Mouse (Mus musculus) intestine, embryonic 15.5 days (tissue): ENCODE measurements around the gene Rhbdf2. TPM values are rescaled to one million over a fixed set of nuclear protein-coding genes. Genes with fewer than 3 reads are reported as not detected.
"Not testable (repeated sequence)": the region's sequence is repeated elsewhere in the genome, so short reads cannot be mapped to it uniquely, and the experiment has no call there.

Experiments used
- ATAC-seq: fragments of 200-750 bp; cut with Nextera tagmentation; 2 replicates; pipeline ENCODE4 v1.8.0; 2017; ENCODE audit warnings: moderate TSS enrichment, moderate library complexity
- H3K27ac ChIP-seq: fragments of 300-500 bp; sonication (generic); 2 replicates; pipeline ENCODE4 v1.5.1; 2015; ENCODE audit warnings: mild to moderate bottlenecking, inconsistent platforms
- H3K27me3 ChIP-seq: fragments of 300-500 bp; sonication (generic); replicated peaks from 2 replicates; pipeline ENCODE4 v1.6.1; 2015; ENCODE audit warnings: inconsistent platforms
- H3K36me3 ChIP-seq: fragments of 300-500 bp; sonication (generic); 2 replicates; pipeline ENCODE4 v1.6.1; 2015; ENCODE audit warnings: inconsistent platforms
- H3K4me1 ChIP-seq: fragments of 300-500 bp; sonication (generic); replicated peaks from 2 replicates; pipeline ENCODE4 v1.6.1; 2015; ENCODE audit warnings: inconsistent platforms
- H3K4me2 ChIP-seq: fragments of 300-500 bp; sonication (generic); replicated peaks from 2 replicates; pipeline ENCODE4 v1.6.1; 2015; ENCODE audit warnings: mild to moderate bottlenecking, inconsistent platforms
- H3K4me3 ChIP-seq: fragments of 300-500 bp; sonication (generic); replicated peaks from 2 replicates; pipeline ENCODE4 v1.5.1; 2015; ENCODE audit warnings: inconsistent platforms
- H3K9ac ChIP-seq: fragments of 300-500 bp; sonication (generic); 2 replicates; pipeline ENCODE4 v1.6.1; 2015; ENCODE audit warnings: inconsistent platforms
- H3K9me3 ChIP-seq: fragments of 300-500 bp; sonication (generic); 2 replicates; pipeline ENCODE4 v1.6.1; 2016; ENCODE audit warnings: inconsistent platforms
- WGBS: fragments of 180-500 bp; shearing (Covaris S2); methylation state at CpG from one replicate; pipeline ENCODE4 v1.1.7; 2015; 5-methylcytosine and 5-hydroxymethylcytosine counted together
- polyA plus RNA-seq: library from polyadenylated mRNA; unstranded; fragments of >200 nt; fragmentation: Nextera tagmentation; extraction: Ambion mirVana; gene quantifications from 2 replicates; pipeline ENCODE4 v1.2.1, GENCODE M21; 2015

Gene Rhbdf2
- polyA plus RNA-seq, 1 experiment from 2014 or later, result 8.4 TPM

DNA sequence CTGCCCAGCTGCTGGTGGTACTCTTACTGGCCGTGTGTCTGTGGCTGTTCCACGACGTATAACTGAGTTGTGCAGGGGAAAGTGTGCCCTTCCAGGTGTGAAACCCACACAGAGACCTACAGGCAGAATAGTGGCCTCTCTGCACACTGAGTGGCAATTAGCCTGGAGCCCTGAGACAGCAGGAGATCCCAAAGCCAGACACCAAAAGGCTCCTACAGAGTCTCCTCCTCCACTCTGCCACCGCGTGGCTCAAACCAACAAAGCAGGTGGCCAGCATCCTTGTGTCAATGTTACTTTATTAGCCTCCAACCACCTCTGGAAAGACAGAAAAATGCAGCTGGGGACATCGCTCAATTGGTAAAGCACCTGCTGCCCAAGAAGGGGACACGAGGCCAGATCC lies 42.0 kb upstream of the Rhbdf2 start:
- Histone ChIP-seq H3K36me3 (0 out of 2 replicates have a peak, but pooled peaks cover 4% of the 10 kb centered on the region), H3K27me3 (no peaks in the 10 kb centered on the region), H3K27ac (no peak overlapping the region), H3K4me1 (peaks cover 14% of the 10 kb centered on the region), H3K4me2 (no peak overlapping the region), H3K9ac (no peak overlapping the region), H3K9me3 (no peaks in the 10 kb centered on the region), H3K4me3 (no peak overlapping the region)
- no peak for ATAC-seq
- 42% methylated on average over 7 of the region's 7 CpGs for WGBS

DNA sequence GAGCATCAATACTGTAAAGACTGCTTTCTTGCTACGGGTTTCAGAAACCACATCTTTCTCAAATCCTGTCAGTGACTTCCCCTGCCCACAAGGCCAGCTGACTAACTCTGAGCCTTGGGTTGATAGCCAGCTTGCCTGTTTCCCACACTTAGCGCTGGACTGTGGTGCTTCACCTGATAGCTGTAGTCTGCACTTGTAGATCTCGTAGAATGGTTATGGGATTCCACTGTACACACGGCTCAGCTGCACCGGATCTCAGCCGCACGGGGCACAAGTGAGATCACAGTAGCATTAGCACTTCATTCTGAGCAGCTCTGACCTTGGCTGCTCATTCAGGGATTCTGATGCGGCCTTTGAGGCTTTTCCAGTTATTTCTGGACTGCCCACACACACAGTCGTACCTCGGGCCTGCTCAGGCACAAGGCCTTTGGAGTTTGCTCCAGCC lies 41.6 kb upstream of the Rhbdf2 start:
- no peak for ATAC-seq
- Histone ChIP-seq H3K4me1 (peaks cover 13% of the 10 kb centered on the region), H3K9me3 (no peaks in the 10 kb centered on the region), H3K9ac (no peak overlapping the region), H3K4me2 (no peak overlapping the region), H3K27ac (no peak overlapping the region), H3K36me3 (0 out of 2 replicates have a peak, but pooled peaks cover 4% of the 10 kb centered on the region), H3K27me3 (no peaks in the 10 kb centered on the region), H3K4me3 (no peak overlapping the region)
- 76% methylated on average over 10 of the region's 10 CpGs for WGBS

GRCm38 (mm10) chr11:116667930-116668329 lies 41.1 kb upstream of the Rhbdf2 start:
- ATAC-seq, result no peak
- Histone ChIP-seq H3K4me3 (no peak overlapping the region), H3K9me3 (no peaks in the 10 kb centered on the region), H3K4me1 (peaks cover 12% of the 10 kb centered on the region), H3K36me3 (0 out of 2 replicates have a peak, but pooled peaks cover under 1% of the 10 kb centered on the region), H3K9ac (no peak overlapping the region), H3K4me2 (no peak overlapping the region), H3K27me3 (no peaks in the 10 kb centered on the region), H3K27ac (no peak overlapping the region)
- WGBS, result 72% methylated on average over 8 of the region's 8 CpGs

- not testable (repeated sequence) for H3K9me3 ChIP-seq, H3K27me3 ChIP-seq, H3K27ac ChIP-seq, H3K4me2 ChIP-seq, H3K4me3 ChIP-seq, H3K9ac ChIP-seq, H3K36me3 ChIP-seq, ATAC-seq
- WGBS, result 81% methylated on average over 5 of the region's 5 CpGs
- H3K4me1 ChIP-seq, result peaks cover 14% of the 10 kb centered on the region; the same call in 1 of the 2 replicates
Observed at GRCm38 (mm10) chr11:116667012-116667411, 40.2 kb upstream of the Rhbdf2 start.

GRCm38 (mm10) chr11:116666566-116666965 lies 39.7 kb upstream of the Rhbdf2 start:
- whole genome bisulfite sequencing, result 73% methylated on average over 9 of the region's 9 CpGs
- Histone ChIP-seq H3K4me2 (no peak overlapping the region), H3K9me3 (no peaks in the 10 kb centered on the region), H3K9ac (no peak overlapping the region), H3K4me3 (no peak overlapping the region), H3K27me3 (peaks cover 6% of the 10 kb centered on the region; the same call in 1 of the 2 replicates), H3K27ac (no peak overlapping the region), H3K4me1 (peaks cover 19% of the 10 kb centered on the region; the same call in 1 of the 2 replicates), H3K36me3 (no peaks in the 10 kb centered on the region)
- no peak for ATAC-seq

- no peaks in the 10 kb centered on the region for H3K9me3 ChIP-seq
- no peak overlapping the region for H3K27ac ChIP-seq
- H3K4me2 ChIP-seq, result no peak overlapping the region
- H3K27me3 ChIP-seq, result peaks cover 6% of the 10 kb centered on the region; the same call in 1 of the 2 replicates
- H3K4me3 ChIP-seq, result no peak overlapping the region
- H3K9ac ChIP-seq, result no peak overlapping the region
- H3K36me3 ChIP-seq, result no peaks in the 10 kb centered on the region
- 54% methylated on average over 10 of the region's 10 CpGs for WGBS
- ATAC-seq, result no peak
- H3K4me1 ChIP-seq, result peaks cover 30% of the 10 kb centered on the region
Observed at GRCm38 (mm10) chr11:116665289-116665688, 38.5 kb upstream of the Rhbdf2 start.

DNA sequence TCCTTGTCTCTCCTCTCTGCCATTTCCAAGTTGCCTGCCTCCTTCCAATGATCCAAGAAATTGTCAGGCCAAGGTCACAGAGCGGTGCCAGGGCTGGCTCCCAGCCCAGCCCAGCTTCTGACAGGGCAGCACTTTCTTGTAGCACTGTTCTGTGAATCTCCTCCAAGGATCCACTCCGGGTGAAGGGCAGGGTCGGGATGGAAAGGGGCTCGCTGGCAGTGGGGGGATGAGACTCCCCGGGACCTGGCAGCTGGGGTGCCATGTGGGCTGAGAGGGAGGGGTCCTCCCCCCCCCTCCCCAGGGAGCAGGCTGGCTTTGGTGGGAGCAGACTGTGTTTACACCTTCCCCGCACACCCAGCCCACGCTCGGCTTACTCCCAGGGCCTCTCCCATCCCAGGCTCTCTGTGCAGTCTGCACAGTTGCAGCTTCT lies 35.1 kb upstream of the Rhbdf2 start:
- ATAC-seq, result no peak
- Histone ChIP-seq H3K27ac (no peak overlapping the region), H3K36me3 (no peaks in the 10 kb centered on the region), H3K9ac (0 out of 2 replicates have a peak overlapping the region, but pooled peaks have one; percentile 13), H3K4me3 (no peak overlapping the region), H3K4me2 (no peak overlapping the region), H3K4me1 (peaks cover 36% of the 10 kb centered on the region), H3K9me3 (no peaks in the 10 kb centered on the region), H3K27me3 (peaks cover 6% of the 10 kb centered on the region; the same call in 1 of the 2 replicates)
- 58% methylated on average over 8 of the region's 8 CpGs for WGBS

- H3K27ac ChIP-seq, result peak overlapping the region; percentile 44; the same call in 1 of the 2 replicates
- H3K27me3 ChIP-seq, result peaks cover 6% of the 10 kb centered on the region; the same call in 1 of the 2 replicates
- peaks cover 36% of the 10 kb centered on the region for H3K4me1 ChIP-seq
- no peaks in the 10 kb centered on the region for H3K36me3 ChIP-seq
- H3K9me3 ChIP-seq, result no peaks in the 10 kb centered on the region
- H3K9ac ChIP-seq, result no peak overlapping the region
- H3K4me2 ChIP-seq, result 0 out of 2 replicates have a peak overlapping the region, but pooled peaks have one; percentile 5
- H3K4me3 ChIP-seq, result no peak overlapping the region
- 24% methylated on average over 13 of the region's 13 CpGs for WGBS
- no peak for ATAC-seq
Observed at GRCm38 (mm10) chr11:116661291-116661947, 34.6 kb upstream of the Rhbdf2 start.

DNA sequence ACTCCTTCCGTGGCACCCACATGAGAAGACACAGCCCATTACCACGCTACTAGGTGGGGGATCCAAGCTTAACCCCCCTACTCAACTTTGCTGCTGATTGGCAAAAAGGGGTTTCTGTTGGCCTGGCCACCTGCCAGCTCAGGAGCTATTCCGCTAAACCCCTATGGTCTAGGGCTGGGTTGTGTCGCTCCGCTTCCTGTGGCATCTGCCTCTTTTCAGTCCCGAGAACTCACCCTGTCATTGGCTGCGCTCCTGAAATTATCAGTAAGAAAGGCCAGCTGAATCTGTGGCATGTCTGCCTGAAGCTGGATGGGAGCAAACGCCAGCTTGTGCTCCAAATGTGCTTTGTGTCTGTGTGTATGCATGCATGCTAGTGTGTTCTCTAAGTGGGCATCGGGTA lies 33.4 kb upstream of the Rhbdf2 start:
- Histone ChIP-seq H3K27ac (no peak overlapping the region), H3K4me2 (no peak overlapping the region), H3K9ac (no peak overlapping the region), H3K36me3 (no peaks in the 10 kb centered on the region), H3K4me1 (peaks cover 36% of the 10 kb centered on the region), H3K27me3 (peaks cover 6% of the 10 kb centered on the region; the same call in 1 of the 2 replicates), H3K9me3 (no peaks in the 10 kb centered on the region), H3K4me3 (no peak overlapping the region)
- WGBS, result 58% methylated on average over 9 of the region's 9 CpGs
- ATAC-seq, result no peak

DNA sequence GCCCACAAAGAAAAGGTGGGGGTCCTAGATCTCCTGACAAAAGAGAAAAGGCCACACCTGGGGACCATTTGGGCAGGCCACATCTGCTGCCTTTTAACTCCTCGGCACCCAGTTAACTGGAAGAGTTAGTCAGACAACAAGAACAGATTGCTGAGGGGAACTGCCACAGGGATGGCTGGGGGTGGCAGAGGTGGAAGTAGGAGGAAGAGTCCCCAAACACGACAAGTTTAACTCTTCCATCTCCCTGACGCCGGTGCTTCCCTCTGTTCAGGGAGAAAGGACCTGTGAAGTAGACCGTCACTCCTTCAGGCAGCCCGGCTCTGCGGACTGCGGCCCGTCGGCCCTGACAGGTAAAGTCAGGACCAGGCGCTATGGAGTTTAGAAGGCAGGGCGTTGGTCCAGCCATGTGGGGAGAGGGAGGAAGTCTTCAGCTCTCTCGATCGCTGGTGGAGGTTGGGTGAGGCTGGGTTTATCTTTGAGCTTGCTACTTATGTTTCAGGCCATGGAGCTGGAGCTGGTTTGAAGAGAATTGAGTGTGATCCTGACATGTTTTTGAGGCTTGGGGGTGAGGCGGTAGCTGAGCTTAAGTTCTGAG lies 32.3 kb upstream of the Rhbdf2 start:
- H3K27ac ChIP-seq, result no peak overlapping the region
- peaks cover 15% of the 10 kb centered on the region for H3K27me3 ChIP-seq
- no peak overlapping the region for H3K9ac ChIP-seq
- no peaks in the 10 kb centered on the region for H3K36me3 ChIP-seq
- H3K9me3 ChIP-seq, result no peaks in the 10 kb centered on the region
- H3K4me3 ChIP-seq, result no peak overlapping the region
- ATAC-seq, result no peak
- WGBS, result 76% methylated on average over 15 of the region's 15 CpGs
- H3K4me1 ChIP-seq, result peaks cover 42% of the 10 kb centered on the region
- H3K4me2 ChIP-seq, result no peak overlapping the region

- 58% methylated on average over 10 of the region's 10 CpGs for WGBS
- Histone ChIP-seq H3K4me1 (peaks cover 48% of the 10 kb centered on the region), H3K36me3 (no peaks in the 10 kb centered on the region), H3K9me3 (no peaks in the 10 kb centered on the region), H3K27me3 (peaks cover 24% of the 10 kb centered on the region), H3K27ac (peak overlapping the region; percentile 86), H3K9ac (no peak overlapping the region), H3K4me3 (no peak overlapping the region), H3K4me2 (peak overlapping the region; percentile 73; the same call in 1 of the 2 replicates)
- ATAC-seq, result 0 out of 2 replicates have a peak, but pooled peaks have one; percentile 15
Observed at GRCm38 (mm10) chr11:116658238-116658637, 31.4 kb upstream of the Rhbdf2 start.

- 12% methylated on average over 21 of the region's 22 CpGs for WGBS
Observed at GRCm38 (mm10) chr11:116657311-116658223, 30.7 kb upstream of the Rhbdf2 start.

More at GRCm38 (mm10) chr11:116657311-116658223, 30.7 kb upstream of the Rhbdf2 start:
- peak overlapping the region; percentile 31; the same call in 1 of the 2 replicates for H3K9ac ChIP-seq
- H3K4me1 ChIP-seq, result peaks cover 43% of the 10 kb centered on the region
- H3K36me3 ChIP-seq, result no peaks in the 10 kb centered on the region
- H3K4me2 ChIP-seq, result peak overlapping the region; percentile 73
- H3K9me3 ChIP-seq, result no peaks in the 10 kb centered on the region
- H3K4me3 ChIP-seq, result peak overlapping the region; percentile 38
- peak; percentile 95 for ATAC-seq
- peak overlapping the region; percentile 86 for H3K27ac ChIP-seq
- H3K27me3 ChIP-seq, result peaks cover 28% of the 10 kb centered on the region
